10 mouse cellular contexts compared by ENCODE assay signal in genomic region chr7:90033640-90034312, GRCm38 (mm10). TPM values are rescaled to one million over a fixed set of nuclear protein-coding genes. Genes with fewer than 3 reads are reported as not detected.
DNase-seq lines count a peak whose midpoint lies in the region; ATAC-seq and TF ChIP-seq lines count a peak whose summit lies in the region.
"Had no signal": no experiment of that assay in that cellular context is flagged by ENCODE, and none has a peak within 500 bp of the region (broad histone marks: within the 10 kb centered on the region; RNA-seq: fewer than 3 reads in every experiment).

No protein-coding gene starts in this region.

- no peak overlapping the region for H3K4me2 ChIP-seq in midbrain, embryonic 11.5 days
- H3K4me2 ChIP-seq in midbrain, embryonic 15.5 days = no peak overlapping the region
- no peak overlapping the region for H3K4me2 ChIP-seq in heart, postnatal 0 days (ENCODE audit: low read depth, low read length)
- H3K4me2 ChIP-seq: neural tube, embryonic 12.5 days had no signal

- peak; percentile 72 for ATAC-seq in frontal cortex, adult (ENCODE audit: low TSS enrichment)
- no peak for ATAC-seq in midbrain, embryonic 11.5 days (ENCODE audit: low FRiP score)
- ATAC-seq in midbrain, embryonic 15.5 days (replicated peaks) = no peak
- ATAC-seq in heart, postnatal 0 days (ENCODE audit: insufficient read depth, low read depth) = no peak
- ATAC-seq in CD4-positive, CD25-positive, alpha-beta regulatory T cell, adult 4 months = no peak

- H3K27ac ChIP-seq in midbrain, embryonic 11.5 days (ENCODE audit: low read depth, low read length) = no peak overlapping the region
- no peak overlapping the region for H3K27ac ChIP-seq in midbrain, embryonic 15.5 days
- peak overlapping the region; percentile 40 for H3K27ac ChIP-seq in heart, postnatal 0 days (ENCODE audit: low read depth)
- H3K27ac ChIP-seq: neural tube, embryonic 12.5 days had no signal

- no peaks in the 10 kb centered on the region for H3K36me3 ChIP-seq in midbrain, embryonic 11.5 days (ENCODE audit: control insufficient read depth, insufficient read depth, low read length)
- H3K36me3 ChIP-seq in midbrain, embryonic 15.5 days (replicated peaks) = no peaks in the 10 kb centered on the region
- no peaks in the 10 kb centered on the region for H3K36me3 ChIP-seq in heart, postnatal 0 days (replicated peaks; ENCODE audit: control insufficient read depth, insufficient read depth, low read length)
- H3K36me3 ChIP-seq: neural tube, embryonic 12.5 days had no signal

- H3K4me3 ChIP-seq in midbrain, embryonic 11.5 days (ENCODE audit: low read depth, low read length) = no peak overlapping the region
- no peak overlapping the region for H3K4me3 ChIP-seq in midbrain, embryonic 15.5 days
- no peak overlapping the region for H3K4me3 ChIP-seq in heart, postnatal 0 days (ENCODE audit: low read depth, low read length)
- H3K4me3 ChIP-seq: neural tube, embryonic 12.5 days had no signal

- no peaks in the 10 kb centered on the region for H3K27me3 ChIP-seq in midbrain, embryonic 11.5 days (ENCODE audit: control insufficient read depth, insufficient read depth, low read length)
- H3K27me3 ChIP-seq in midbrain, embryonic 15.5 days (replicated peaks) = no peaks in the 10 kb centered on the region
- no peaks in the 10 kb centered on the region for H3K27me3 ChIP-seq in heart, postnatal 0 days (ENCODE audit: control insufficient read depth, insufficient read depth, low read length)
- H3K27me3 ChIP-seq: neural tube, embryonic 12.5 days had no signal

- 93% methylated on average over 9 of the region's 9 CpGs for WGBS in midbrain, embryonic 11.5 days
- 90% methylated on average over 9 of the region's 9 CpGs for WGBS in midbrain, embryonic 15.5 days
- WGBS in heart, postnatal 0 days = 56% methylated on average over 9 of the region's 9 CpGs

- no peak for TF ChIP-seq CTCF in heart, postnatal 0 days (IDR thresholded peaks at IDR 0.05; ENCODE audit: low read depth)

- no peaks in the 10 kb centered on the region for H3K9me3 ChIP-seq in midbrain, embryonic 11.5 days (ENCODE audit: control insufficient read depth, low read length)
- no peaks in the 10 kb centered on the region for H3K9me3 ChIP-seq in midbrain, embryonic 15.5 days
- H3K9me3 ChIP-seq in heart, postnatal 0 days (replicated peaks; ENCODE audit: control insufficient read depth, low read length) = no peaks in the 10 kb centered on the region
- H3K9me3 ChIP-seq: neural tube, embryonic 12.5 days had no signal

- H3K4me1 ChIP-seq in midbrain, embryonic 11.5 days (ENCODE audit: control insufficient read depth, insufficient read depth, low read length) = peaks cover 10% of the 10 kb centered on the region
- H3K4me1 ChIP-seq in midbrain, embryonic 15.5 days = peaks cover 21% of the 10 kb centered on the region
- peaks cover 23% of the 10 kb centered on the region for H3K4me1 ChIP-seq in heart, postnatal 0 days (ENCODE audit: control insufficient read depth, insufficient read depth)

- no peak overlapping the region for H3K9ac ChIP-seq in midbrain, embryonic 11.5 days (ENCODE audit: low read length)
- H3K9ac ChIP-seq in midbrain, embryonic 15.5 days = no peak overlapping the region
- H3K9ac ChIP-seq in heart, postnatal 0 days (replicated peaks; ENCODE audit: low read depth, low read length) = no peak overlapping the region
- H3K9ac ChIP-seq: neural tube, embryonic 12.5 days had no signal

- no peak for TF ChIP-seq EP300 in heart, postnatal 0 days (IDR thresholded peaks at IDR 0.05; ENCODE audit: low read depth)

- no peak for DNase-seq in frontal cortex, postnatal 10 days (ENCODE audit: low spot score in 2 of 2)
- DNase-seq in midbrain, embryonic 11.5 days (ENCODE audit: low spot score, missing footprints) = peak; percentile 49
- peak; percentile 41 for DNase-seq in heart, postnatal 0 days (ENCODE audit: low spot score)
- DNase-seq in monocyte, adult 2 months (ENCODE audit: low read depth in 1 of 2, low spot score in 2 of 2) = peak; percentile 54
- DNase-seq in gastrocnemius, adult 18-20 months (ENCODE audit: low spot score) = no peak
- DNase-seq: cerebellum, postnatal 14 days had no signal

RNA-seq across cellular contexts. Expression of gene Eed, which starts 53.0 kb away (rescaled TPM):
- 82.8 and 85.7 TPM in 2 replicates for polyA plus RNA-seq in midbrain, embryonic 11.5 days (2014; fragmentation: Nextera tagmentation; extraction: Ambion mirVana)
- 33.0 and 33.3 TPM in 2 replicates for polyA plus RNA-seq in midbrain, embryonic 15.5 days (2015; fragmentation: Nextera tagmentation; extraction: Ambion mirVana)
- total RNA-seq in heart, postnatal 0 days (2014; rRNA removed; ENCODE audit: low replicate concordance) = 16.5 and 38.1 TPM in 2 replicates
- 26.7 and 27.9 TPM in 2 replicates for polyA plus RNA-seq in heart, postnatal 0 days (2015; fragmentation: Nextera tagmentation; extraction: Ambion mirVana)
- 10 to 100 TPM; 32.5 to 40.9 TPM for total RNA-seq in gastrocnemius, adult 18-20 months (2021)
- polyA plus RNA-seq in CD4-positive, CD25-positive, alpha-beta regulatory T cell, adult 4 months (2017; shearing (Covaris generic)) = 10 to 100 TPM; 57.3 to 62.9 TPM

Comparison
In these comparisons a context has a peak if more than half of its experiments do, and no peak if none do; other contexts are left out.
1. DNase-seq: peak in midbrain, embryonic 11.5 days (single experiment), heart, postnatal 0 days (single experiment) and monocyte, adult 2 months (2 of 2); none in frontal cortex, postnatal 10 days (0 of 2) and gastrocnemius, adult 18-20 months (single experiment).